Mouse (Mus musculus) heart, embryonic 10.5 days (tissue): Measurements from ENCODE around the gene Rapgef2. TPM values are rescaled to one million over a fixed set of nuclear protein-coding genes. Genes with fewer than 3 reads are reported as not detected.

Source experiments
- DNase-seq: peaks from one replicate; pipeline ENCODE4 v3.0.0-alpha.2; 2017; ENCODE audit warnings: low spot score
- H3K27ac ChIP-seq: fragments of 300-500 bp; sonication (generic); 2 replicates; pipeline ENCODE4 v1.5.1; 2016; ENCODE audit warnings: mild to moderate bottlenecking
- H3K27me3 ChIP-seq: fragments of 300-500 bp; sonication (generic); 2 replicates; pipeline ENCODE4 v1.6.1; 2016; ENCODE audit warnings: mild to moderate bottlenecking; ENCODE audit not compliant: poor library complexity, insufficient read depth, severe bottlenecking
- H3K36me3 ChIP-seq: fragments of 300-500 bp; sonication (generic); 2 replicates; pipeline ENCODE4 v1.6.1; 2016; ENCODE audit warnings: mild to moderate bottlenecking, moderate library complexity
- H3K4me1 ChIP-seq: fragments of 300-500 bp; sonication (generic); 2 replicates; pipeline ENCODE4 v1.6.1; 2016; ENCODE audit warnings: mild to moderate bottlenecking
- H3K4me3 ChIP-seq: fragments of 300-500 bp; sonication (generic); 2 replicates; pipeline ENCODE4 v1.5.1; 2016; ENCODE audit warnings: mild to moderate bottlenecking, moderate library complexity
- H3K9me3 ChIP-seq: fragments of 300-500 bp; sonication (generic); 2 replicates; pipeline ENCODE4 v1.6.1; 2016; ENCODE audit warnings: mild to moderate bottlenecking, moderate library complexity
- WGBS: fragments of 180-500 bp; shearing (Covaris S2); methylation state at CpG from one replicate; pipeline ENCODE4 v1.1.7; 2016; 5-methylcytosine and 5-hydroxymethylcytosine counted together
- polyA plus RNA-seq: library from polyadenylated mRNA; unstranded; fragments of >200 nt; fragmentation: Nextera tagmentation; extraction: Ambion mirVana; gene quantifications from 2 replicates; pipeline ENCODE4 v1.2.1, GENCODE M21; 2016

Rapgef2 gene
- polyA plus RNA-seq, 1 experiment from 2014 or later = 4.4 TPM

- H3K36me3 ChIP-seq = no peaks in the 10 kb centered on the region
- H3K27me3 ChIP-seq = no peaks in the 10 kb centered on the region
- no peak for DNase-seq
- WGBS = 70% methylated on average over 12 of the region's 12 CpGs
- peaks cover 46% of the 10 kb centered on the region for H3K4me1 ChIP-seq
- H3K4me3 ChIP-seq = no peak overlapping the region
- H3K9me3 ChIP-seq = no peaks in the 10 kb centered on the region
- H3K27ac ChIP-seq = no peak overlapping the region
Measured at GRCm38 (mm10) chr3:79270980-79271555, 15.2 kb downstream of the Rapgef2 start.

GRCm38 (mm10) chr3:79269872-79270271 lies 16.4 kb downstream of the Rapgef2 start:
- H3K4me1 ChIP-seq = peaks cover 46% of the 10 kb centered on the region
- no peaks in the 10 kb centered on the region for H3K36me3 ChIP-seq
- H3K4me3 ChIP-seq = no peak overlapping the region
- H3K27me3 ChIP-seq = no peaks in the 10 kb centered on the region
- no peaks in the 10 kb centered on the region for H3K9me3 ChIP-seq
- DNase-seq = no peak
- 78% methylated on average over 8 of the region's 8 CpGs for WGBS
- no peak overlapping the region for H3K27ac ChIP-seq

- no peak overlapping the region for H3K4me3 ChIP-seq
Measured at GRCm38 (mm10) chr3:79266976-79267375, 19.3 kb downstream of the Rapgef2 start.

GRCm38 (mm10) chr3:79261816-79262316 lies 24.5 kb downstream of the Rapgef2 start:
- Histone ChIP-seq H3K4me3 (no peak overlapping the region), H3K9me3 (no peaks in the 10 kb centered on the region), H3K4me1 (peaks cover 16% of the 10 kb centered on the region), H3K27me3 (no peaks in the 10 kb centered on the region), H3K36me3 (no peaks in the 10 kb centered on the region), H3K27ac (no peak overlapping the region)
- no peak for DNase-seq
- whole genome bisulfite sequencing = 70% methylated on average over 6 of the region's 6 CpGs

More at GRCm38 (mm10) chr3:79266976-79267375, 19.3 kb downstream of the Rapgef2 start:
- Histone ChIP-seq H3K36me3 (no peaks in the 10 kb centered on the region), H3K4me1 (peaks cover 35% of the 10 kb centered on the region), H3K9me3 (no peaks in the 10 kb centered on the region), H3K27me3 (no peaks in the 10 kb centered on the region), H3K27ac (no peak overlapping the region)
- WGBS = 73% methylated on average over 6 of the region's 6 CpGs
- no peak for DNase-seq

- no peaks in the 10 kb centered on the region for H3K9me3 ChIP-seq
- H3K4me3 ChIP-seq = no peak overlapping the region
- WGBS = 80% methylated on average over 3 of the region's 3 CpGs
- H3K36me3 ChIP-seq = 0 out of 2 replicates have a peak, but pooled peaks cover 2% of the 10 kb centered on the region
- peaks cover 24% of the 10 kb centered on the region for H3K4me1 ChIP-seq
- H3K27ac ChIP-seq = no peak overlapping the region
- DNase-seq = no peak
- H3K27me3 ChIP-seq = no peaks in the 10 kb centered on the region
Measured at GRCm38 (mm10) chr3:79254023-79254422, 32.3 kb downstream of the Rapgef2 start.

- Histone ChIP-seq H3K4me1 (peaks cover 27% of the 10 kb centered on the region), H3K4me3 (no peak overlapping the region), H3K36me3 (0 out of 2 replicates have a peak, but pooled peaks cover 2% of the 10 kb centered on the region), H3K27me3 (no peaks in the 10 kb centered on the region), H3K9me3 (no peaks in the 10 kb centered on the region), H3K27ac (no peak overlapping the region)
- no peak for DNase-seq
- 76% methylated on average over 9 of the region's 9 CpGs for WGBS
Measured at GRCm38 (mm10) chr3:79253416-79253815, 32.9 kb downstream of the Rapgef2 start.

GRCm38 (mm10) chr3:79252921-79253394 lies 33.4 kb downstream of the Rapgef2 start:
- Histone ChIP-seq H3K4me3 (no peak overlapping the region), H3K36me3 (0 out of 2 replicates have a peak, but pooled peaks cover 2% of the 10 kb centered on the region), H3K9me3 (no peaks in the 10 kb centered on the region), H3K4me1 (peaks cover 32% of the 10 kb centered on the region), H3K27ac (no peak overlapping the region), H3K27me3 (no peaks in the 10 kb centered on the region)
- WGBS = 52% methylated on average over 5 of the region's 5 CpGs
- no peak for DNase-seq

- H3K9me3 ChIP-seq = no peaks in the 10 kb centered on the region
- peaks cover 45% of the 10 kb centered on the region for H3K4me1 ChIP-seq
- 0 out of 2 replicates have a peak, but pooled peaks cover 2% of the 10 kb centered on the region for H3K36me3 ChIP-seq
- WGBS = 82% methylated on average over 1 of the region's 1 CpGs
- H3K4me3 ChIP-seq = no peak overlapping the region
- H3K27ac ChIP-seq = no peak overlapping the region
- DNase-seq = no peak
- H3K27me3 ChIP-seq = no peaks in the 10 kb centered on the region
Measured at GRCm38 (mm10) chr3:79249955-79250354, 36.4 kb downstream of the Rapgef2 start.

- Histone ChIP-seq H3K27ac (no peak overlapping the region), H3K9me3 (no peaks in the 10 kb centered on the region), H3K27me3 (no peaks in the 10 kb centered on the region), H3K4me3 (no peak overlapping the region), H3K36me3 (0 out of 2 replicates have a peak, but pooled peaks cover 2% of the 10 kb centered on the region), H3K4me1 (peaks cover 50% of the 10 kb centered on the region)
- DNase-seq = no peak
- 77% methylated on average over 5 of the region's 5 CpGs for WGBS
Measured at GRCm38 (mm10) chr3:79248659-79249235, 37.6 kb downstream of the Rapgef2 start.

GRCm38 (mm10) chr3:79248208-79248607 lies 38.1 kb downstream of the Rapgef2 start:
- H3K27ac ChIP-seq = no peak overlapping the region
- H3K9me3 ChIP-seq = no peaks in the 10 kb centered on the region
- no peak for DNase-seq
- 48% methylated on average over 11 of the region's 11 CpGs for WGBS
- no peaks in the 10 kb centered on the region for H3K27me3 ChIP-seq
- H3K36me3 ChIP-seq = 0 out of 2 replicates have a peak, but pooled peaks cover 2% of the 10 kb centered on the region
- peaks cover 51% of the 10 kb centered on the region for H3K4me1 ChIP-seq
- H3K4me3 ChIP-seq = no peak overlapping the region

GRCm38 (mm10) chr3:79244347-79244746 lies 42.0 kb downstream of the Rapgef2 start:
- no peak for DNase-seq
- 70% methylated on average over 9 of the region's 9 CpGs for WGBS
- Histone ChIP-seq H3K27me3 (no peaks in the 10 kb centered on the region), H3K9me3 (no peaks in the 10 kb centered on the region), H3K4me1 (peaks cover 50% of the 10 kb centered on the region), H3K4me3 (no peak overlapping the region), H3K27ac (no peak overlapping the region), H3K36me3 (no peaks in the 10 kb centered on the region)

GRCm38 (mm10) chr3:79242922-79243705 lies 43.2 kb downstream of the Rapgef2 start:
- Histone ChIP-seq H3K27ac (no peak overlapping the region), H3K4me1 (peaks cover 53% of the 10 kb centered on the region), H3K27me3 (no peaks in the 10 kb centered on the region), H3K4me3 (no peak overlapping the region), H3K36me3 (no peaks in the 10 kb centered on the region), H3K9me3 (no peaks in the 10 kb centered on the region)
- DNase-seq = no peak
- 71% methylated on average over 12 of the region's 12 CpGs for WGBS

GRCm38 (mm10) chr3:79242298-79242697 lies 44.0 kb downstream of the Rapgef2 start:
- no peaks in the 10 kb centered on the region for H3K27me3 ChIP-seq
- no peaks in the 10 kb centered on the region for H3K9me3 ChIP-seq
- no peaks in the 10 kb centered on the region for H3K36me3 ChIP-seq
- no peak overlapping the region for H3K27ac ChIP-seq
- H3K4me1 ChIP-seq = peaks cover 53% of the 10 kb centered on the region
- 73% methylated on average over 8 of the region's 8 CpGs for WGBS
- DNase-seq = no peak
- no peak overlapping the region for H3K4me3 ChIP-seq
